9 mouse cellular contexts compared by ENCODE assay signal in genomic region chr12:113132567-113132966, GRCm38 (mm10). TPM values are rescaled to one million over a fixed set of nuclear protein-coding genes. Genes with fewer than 3 reads are reported as not detected.
DNase-seq lines count a peak whose midpoint lies in the region; ATAC-seq and TF ChIP-seq lines count a peak whose summit lies in the region.
"Had no signal": no experiment of that assay in that cellular context is flagged by ENCODE, and none has a peak within 500 bp of the region (broad histone marks: within the 10 kb centered on the region; RNA-seq: fewer than 3 reads in every experiment).

No protein-coding gene starts in this region.

- TF ChIP-seq CTCF in kidney, postnatal 0 days (IDR thresholded peaks at IDR 0.05; ENCODE audit: low read depth) = no peak

- 54% methylated on average over 2 of the region's 2 CpGs for WGBS in kidney, postnatal 0 days
- WGBS in midbrain, embryonic 15.5 days = 87% methylated on average over 2 of the region's 2 CpGs

- 0 out of 2 replicates have a peak overlapping the region, but pooled peaks have one; percentile 2 for H3K9ac ChIP-seq in kidney, postnatal 0 days (ENCODE audit: low read depth, low read length)
- no peak overlapping the region for H3K9ac ChIP-seq in midbrain, embryonic 15.5 days
- H3K9ac ChIP-seq: liver, embryonic 15.5 days had no signal

- no peak overlapping the region for H3K27ac ChIP-seq in kidney, postnatal 0 days
- no peak overlapping the region for H3K27ac ChIP-seq in midbrain, embryonic 15.5 days
- H3K27ac ChIP-seq: liver, embryonic 15.5 days had no signal

- H3K36me3 ChIP-seq in kidney, postnatal 0 days (ENCODE audit: insufficient read depth, low read length) = peaks cover 97% of the 10 kb centered on the region
- peaks cover 70% of the 10 kb centered on the region for H3K36me3 ChIP-seq in midbrain, embryonic 15.5 days (replicated peaks)

- no peak for ATAC-seq in kidney, postnatal 0 days (replicated peaks; ENCODE audit: low FRiP score, low read depth)
- no peak for ATAC-seq in midbrain, embryonic 15.5 days (replicated peaks)

- H3K9me3 ChIP-seq in kidney, postnatal 0 days (replicated peaks; ENCODE audit: low read length) = no peaks in the 10 kb centered on the region
- no peaks in the 10 kb centered on the region for H3K9me3 ChIP-seq in midbrain, embryonic 15.5 days
- H3K9me3 ChIP-seq: liver, embryonic 15.5 days had no signal

- H3K4me3 ChIP-seq in kidney, postnatal 0 days (replicated peaks; ENCODE audit: low read depth, low read length) = no peak overlapping the region
- no peak overlapping the region for H3K4me3 ChIP-seq in midbrain, embryonic 15.5 days
- H3K4me3 ChIP-seq: liver, embryonic 15.5 days had no signal

- no peaks in the 10 kb centered on the region for H3K4me1 ChIP-seq in kidney, postnatal 0 days (replicated peaks; ENCODE audit: insufficient read depth, low read length)
- no peaks in the 10 kb centered on the region for H3K4me1 ChIP-seq in midbrain, embryonic 15.5 days

- intact Hi-C loops in left cerebral cortex, postnatal 36 days (cut with DNase I) = no loop called here

- no peak overlapping the region for H3K4me2 ChIP-seq in kidney, postnatal 0 days (ENCODE audit: low read length)
- H3K4me2 ChIP-seq in midbrain, embryonic 15.5 days = no peak overlapping the region
- H3K4me2 ChIP-seq: liver, embryonic 15.5 days had no signal

- peak; percentile 75 for DNase-seq in adrenal gland, postnatal 14 days
- no peak for DNase-seq in adrenal gland, adult 8-10 months
- DNase-seq in 3134 (ENCODE audit: extremely low read depth, insufficient read length, low spot score) = peak; percentile 42
- DNase-seq in heart, adult 9 months (ENCODE audit: low spot score in 2 of 2) = peak; percentile 93 to 95
- no peak for DNase-seq in kidney, postnatal 0 days (ENCODE audit: low spot score)
- DNase-seq in testis, postnatal 14 days (ENCODE audit: low spot score) = no peak
- DNase-seq in left cerebral cortex, postnatal 36 days (ENCODE audit: low spot score in 2 of 2) = no peak

- H3K27me3 ChIP-seq in kidney, postnatal 0 days (ENCODE audit: insufficient read depth, low read length) = no peaks in the 10 kb centered on the region
- H3K27me3 ChIP-seq in midbrain, embryonic 15.5 days (replicated peaks) = no peaks in the 10 kb centered on the region
- H3K27me3 ChIP-seq: liver, embryonic 15.5 days had no signal

RNA-seq across cellular contexts. Expression of gene Crip2, which starts 7.5 kb away (rescaled TPM):
- 152 and 174 TPM in 2 replicates for total RNA-seq in adrenal gland, postnatal 14 days (2021)
- 10 to 100 TPM; 46.7 to 65.5 (median 58.4) TPM for total RNA-seq in adrenal gland, adult 8-10 months (2022)
- polyA plus RNA-seq in kidney, postnatal 0 days (2015; fragmentation: Nextera tagmentation; extraction: Ambion mirVana) = 227 and 239 TPM in 2 replicates
- total RNA-seq in left cerebral cortex, postnatal 36 days (2021) = 100 to 1,000 TPM; 154 to 164 TPM
- polyA plus RNA-seq in midbrain, embryonic 15.5 days (2015; fragmentation: Nextera tagmentation; extraction: Ambion mirVana) = 370 and 393 TPM in 2 replicates

RNA-seq across cellular contexts. Expression of gene Crip1, which starts 13.5 kb away (rescaled TPM):
- 79.4 and 132 TPM in 2 replicates for total RNA-seq in adrenal gland, postnatal 14 days (2021)
- total RNA-seq in adrenal gland, adult 8-10 months (2022) = 10 to 100 TPM; 55.3 to 90.7 (median 59.7) TPM
- polyA plus RNA-seq in kidney, postnatal 0 days (2015; fragmentation: Nextera tagmentation; extraction: Ambion mirVana) = 350 and 357 TPM in 2 replicates
- 10 to 100 TPM; 12.9 to 14.2 TPM for total RNA-seq in left cerebral cortex, postnatal 36 days (2021)
- polyA plus RNA-seq in midbrain, embryonic 15.5 days (2015; fragmentation: Nextera tagmentation; extraction: Ambion mirVana) = 23.7 and 27.3 TPM in 2 replicates

RNA-seq across cellular contexts. Expression of gene Tedc1, which starts 23.7 kb away (rescaled TPM):
- total RNA-seq in adrenal gland, postnatal 14 days (2021) = 3.1 and 3.7 TPM in 2 replicates
- total RNA-seq in adrenal gland, adult 8-10 months (2022) = 1 to 10 TPM in 3 of 4 experiments, under 1 TPM in 1; 0.87 to 1.8 (median 1.5) TPM
- polyA plus RNA-seq in kidney, postnatal 0 days (2015; fragmentation: Nextera tagmentation; extraction: Ambion mirVana) = 14.8 and 16.7 TPM in 2 replicates
- total RNA-seq in left cerebral cortex, postnatal 36 days (2021) = 1 to 10 TPM; 1.5 to 2.1 TPM
- polyA plus RNA-seq in midbrain, embryonic 15.5 days (2015; fragmentation: Nextera tagmentation; extraction: Ambion mirVana) = 12.7 and 16.3 TPM in 2 replicates

RNA-seq across cellular contexts. Expression of gene Mta1, which starts 34.5 kb away (rescaled TPM):
- total RNA-seq in adrenal gland, postnatal 14 days (2021) = 83.7 and 94.0 TPM in 2 replicates
- 10 to 100 TPM; 81.8 to 92.8 (median 86.8) TPM for total RNA-seq in adrenal gland, adult 8-10 months (2022)
- 11.5 and 13.2 TPM in 2 replicates for polyA plus RNA-seq in kidney, postnatal 0 days (2015; fragmentation: Nextera tagmentation; extraction: Ambion mirVana)
- total RNA-seq in left cerebral cortex, postnatal 36 days (2021) = 10 to 100 TPM; 79.8 to 80.2 TPM
- polyA plus RNA-seq in midbrain, embryonic 15.5 days (2015; fragmentation: Nextera tagmentation; extraction: Ambion mirVana) = 17.2 and 18.1 TPM in 2 replicates

RNA-seq across cellular contexts. Expression of gene Tmem121, which starts 53.2 kb away (rescaled TPM):
- total RNA-seq in adrenal gland, postnatal 14 days (2021) = 3.4 and 4.7 TPM in 2 replicates
- 10 to 100 TPM in 2 of 4 experiments, 1 to 10 TPM in 2; 5.1 to 13.1 (median 8.4) TPM for total RNA-seq in adrenal gland, adult 8-10 months (2022)
- polyA plus RNA-seq in kidney, postnatal 0 days (2015; fragmentation: Nextera tagmentation; extraction: Ambion mirVana) = 6.4 and 6.9 TPM in 2 replicates
- total RNA-seq in left cerebral cortex, postnatal 36 days (2021) = 10 to 100 TPM; 24.9 to 31.1 TPM
- polyA plus RNA-seq in midbrain, embryonic 15.5 days (2015; fragmentation: Nextera tagmentation; extraction: Ambion mirVana) = 44.9 and 50.6 TPM in 2 replicates

Comparison
In these comparisons a context has a peak if more than half of its experiments do, and no peak if none do; other contexts are left out.
1. DNase-seq: peak in adrenal gland, postnatal 14 days (single experiment), 3134 (single experiment) and heart, adult 9 months (2 of 2); none in adrenal gland, adult 8-10 months (single experiment), kidney, postnatal 0 days (single experiment), testis, postnatal 14 days (single experiment) and left cerebral cortex, postnatal 36 days (0 of 2).